Mouse (Mus musculus): ENCODE measurements around the gene Rabep2.

DNA sequence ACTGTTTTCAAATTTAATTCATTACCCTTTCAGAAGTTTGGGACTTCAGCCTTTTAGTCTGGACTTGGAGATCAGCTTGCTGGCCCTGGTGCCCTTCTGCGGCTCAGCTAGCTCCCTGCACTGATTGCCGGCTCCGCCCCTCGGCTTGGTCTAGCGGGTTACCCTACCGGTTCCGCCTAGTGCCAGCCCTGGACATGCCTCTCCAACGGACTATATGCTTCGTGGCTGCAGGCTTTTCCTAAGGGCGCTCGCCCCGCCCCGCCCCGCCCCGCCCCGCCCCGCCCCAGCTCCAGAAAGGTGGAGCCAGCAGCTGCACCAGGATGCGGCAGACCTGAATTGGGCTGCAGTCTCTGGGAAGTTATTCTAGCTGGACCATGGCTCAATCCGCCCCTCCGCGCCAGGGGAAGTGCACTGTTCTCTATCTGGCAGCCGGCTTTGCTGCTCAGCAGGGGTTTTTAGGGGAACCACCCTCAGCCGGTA is 53.9 kb downstream of the Rabep2 start:
- no peak for TF ChIP-seq CTCF (IDR thresholded peaks at IDR 0.05; ENCODE audit: low read depth)
- TF ChIP-seq EP300 (IDR thresholded peaks at IDR 0.05; ENCODE audit: low read depth) = no peak
